Mouse (Mus musculus) c-Kit-positive CD71-positive TER-119-negative erythroid progenitor cells, embryonic 14.5 days (primary cell): ENCODE measurements around the gene Tas1r2.

Source experiments
- DNase-seq: peaks from one replicate; pipeline ENCODE4 v3.0.0-alpha.2; 2013; ENCODE audit warnings: low read depth

Tas1r2 gene

GRCm38 (mm10) chr4:139639801-139640200, 13.5 kb upstream of the Tas1r2 start:
- no peak for DNase-seq

- DNase-seq: no peak
Observed at GRCm38 (mm10) chr4:139640333-139640732, 13.0 kb upstream of the Tas1r2 start.

- DNase-seq: no peak
Observed at GRCm38 (mm10) chr4:139640775-139641174, 12.6 kb upstream of the Tas1r2 start.

GRCm38 (mm10) chr4:139641829-139642425, 11.4 kb upstream of the Tas1r2 start:
- DNase-seq: no peak

- DNase-seq: peak; percentile 40
Observed at GRCm38 (mm10) chr4:139643972-139644371, 9.4 kb upstream of the Tas1r2 start.

- no peak for DNase-seq
Observed at GRCm38 (mm10) chr4:139646916-139647315, 6.4 kb upstream of the Tas1r2 start.

GRCm38 (mm10) chr4:139650086-139650743, 3.1 kb upstream of the Tas1r2 start:
- no peak for DNase-seq

GRCm38 (mm10) chr4:139650907-139651306, 2.4 kb upstream of the Tas1r2 start:
- no peak for DNase-seq

- no peak for DNase-seq
Observed at GRCm38 (mm10) chr4:139661897-139662296, 8.6 kb downstream of the Tas1r2 start.

- no peak for DNase-seq
Observed at GRCm38 (mm10) chr4:139667632-139668031, 14.3 kb downstream of the Tas1r2 start.

GRCm38 (mm10) chr4:139669847-139670246, 16.5 kb downstream of the Tas1r2 start:
- peak; percentile 29 for DNase-seq

GRCm38 (mm10) chr4:139675696-139676095, 22.4 kb downstream of the Tas1r2 start:
- DNase-seq: no peak

- DNase-seq: no peak
Observed at GRCm38 (mm10) chr4:139683728-139684638, 30.6 kb downstream of the Tas1r2 start.

- peak; percentile 13 for DNase-seq
Observed at GRCm38 (mm10) chr4:139684639-139685017, 31.3 kb downstream of the Tas1r2 start.

- no peak for DNase-seq
Observed at GRCm38 (mm10) chr4:139688058-139688457, 34.7 kb downstream of the Tas1r2 start.

- no peak for DNase-seq
Observed at GRCm38 (mm10) chr4:139689627-139690269, 36.4 kb downstream of the Tas1r2 start.

GRCm38 (mm10) chr4:139693315-139693714, 40.0 kb downstream of the Tas1r2 start:
- DNase-seq: no peak

GRCm38 (mm10) chr4:139697755-139698154, 44.4 kb downstream of the Tas1r2 start:
- DNase-seq: no peak

GRCm38 (mm10) chr4:139698602-139699001, 45.3 kb downstream of the Tas1r2 start:
- no peak for DNase-seq

GRCm38 (mm10) chr4:139702914-139703313, 49.6 kb downstream of the Tas1r2 start:
- no peak for DNase-seq

- no peak for DNase-seq
Observed at GRCm38 (mm10) chr4:139703468-139703867, 50.1 kb downstream of the Tas1r2 start.

GRCm38 (mm10) chr4:139705986-139706385, 52.6 kb downstream of the Tas1r2 start:
- no peak for DNase-seq
